Mouse (Mus musculus) T-cell, adult 2 months (primary cell): Measurements from ENCODE around the gene Phospho1.

Source experiments
- DNase-seq: peaks from one replicate; pipeline ENCODE4 v3.0.0; 2022; ENCODE audit warnings: low spot score

Gene Phospho1

GRCm38 (mm10) chr11:95812224-95812623 lies 12.1 kb upstream of the Phospho1 start:
- DNase-seq, result no peak

DNA sequence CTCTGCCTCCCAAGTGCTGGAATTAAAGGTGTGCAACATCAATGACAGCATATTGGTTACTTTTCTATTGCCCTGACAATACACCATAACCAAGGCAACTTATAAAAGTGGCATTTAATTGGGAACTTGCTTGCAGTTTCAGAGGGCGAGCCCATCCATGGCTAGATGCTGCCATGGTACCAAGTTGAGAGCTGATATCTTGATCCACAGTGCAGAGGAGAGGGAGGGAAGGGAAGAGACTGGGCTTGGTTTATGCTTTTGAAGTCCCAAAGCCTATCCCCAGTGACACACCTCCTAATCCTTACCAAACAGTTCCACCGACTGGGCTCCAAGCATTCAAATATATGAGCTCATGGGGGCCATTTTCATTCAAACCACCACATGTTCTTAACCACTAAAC lies 10.2 kb upstream of the Phospho1 start:
- no peak for DNase-seq

- DNase-seq, result no peak
Measured at GRCm38 (mm10) chr11:95814857-95815256, 9.4 kb upstream of the Phospho1 start.

- DNase-seq, result no peak
Measured at GRCm38 (mm10) chr11:95815412-95815811, 8.9 kb upstream of the Phospho1 start.

DNA sequence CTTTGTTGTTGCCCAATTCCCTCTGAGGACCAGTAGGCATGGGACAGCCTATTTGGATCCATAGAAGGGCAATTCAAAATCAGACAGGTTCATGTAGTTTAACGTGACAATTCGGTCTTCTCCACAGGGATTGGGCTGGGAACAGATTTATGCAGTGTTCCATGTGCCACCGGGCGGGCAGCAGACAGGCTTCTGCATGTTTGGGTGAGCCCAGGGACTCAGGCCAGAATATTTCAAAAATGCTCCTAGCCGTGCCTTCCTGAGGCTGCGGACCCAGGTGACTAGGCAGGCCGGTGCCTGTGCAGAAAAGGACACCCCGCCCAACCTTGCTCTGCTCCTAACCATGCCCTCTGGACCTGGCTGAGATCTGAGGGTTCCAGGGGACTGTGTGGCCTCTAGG lies 5.2 kb upstream of the Phospho1 start:
- no peak for DNase-seq

DNA sequence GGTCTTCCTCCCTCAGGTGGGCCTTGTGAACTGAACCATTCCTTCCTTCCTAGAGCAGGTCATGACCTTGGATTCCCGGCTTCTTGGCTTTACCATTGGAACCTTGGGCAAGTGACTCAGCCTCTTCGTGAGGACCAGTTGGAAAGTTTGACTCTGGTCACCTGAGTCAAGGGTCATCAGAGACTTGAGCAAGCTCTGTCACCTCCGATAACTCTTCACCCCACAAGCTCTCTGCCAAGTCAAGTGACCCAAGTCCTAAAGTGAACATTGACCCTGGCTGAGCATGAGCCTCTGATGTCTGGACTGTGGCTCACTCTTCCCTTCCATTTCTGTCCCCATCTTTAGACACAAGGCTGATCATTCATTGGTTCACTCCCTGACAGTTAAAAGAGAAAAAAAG lies 2.8 kb upstream of the Phospho1 start:
- no peak for DNase-seq

GRCm38 (mm10) chr11:95822437-95822836 lies 1.9 kb upstream of the Phospho1 start:
- no peak for DNase-seq

DNA sequence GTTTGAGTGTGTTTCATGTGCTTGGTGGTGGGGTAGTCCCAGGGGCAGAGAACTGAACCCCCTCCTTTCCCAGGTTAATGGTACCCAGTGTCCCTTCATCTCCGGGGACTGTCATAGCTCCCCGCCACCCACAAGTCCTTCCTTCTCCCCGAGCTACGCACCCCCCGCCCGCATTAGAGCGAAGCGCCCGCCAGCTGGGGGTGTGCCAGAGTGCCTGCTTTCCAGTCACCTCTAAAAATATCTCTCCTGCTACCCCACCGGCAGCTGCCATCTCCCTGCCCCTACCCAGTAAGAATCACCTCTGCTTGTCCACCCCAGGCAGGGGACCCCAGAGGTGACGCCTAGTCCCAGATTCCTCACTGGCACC lies 561 bp downstream of the Phospho1 start:
- DNase-seq, result peak; percentile 32

DNA sequence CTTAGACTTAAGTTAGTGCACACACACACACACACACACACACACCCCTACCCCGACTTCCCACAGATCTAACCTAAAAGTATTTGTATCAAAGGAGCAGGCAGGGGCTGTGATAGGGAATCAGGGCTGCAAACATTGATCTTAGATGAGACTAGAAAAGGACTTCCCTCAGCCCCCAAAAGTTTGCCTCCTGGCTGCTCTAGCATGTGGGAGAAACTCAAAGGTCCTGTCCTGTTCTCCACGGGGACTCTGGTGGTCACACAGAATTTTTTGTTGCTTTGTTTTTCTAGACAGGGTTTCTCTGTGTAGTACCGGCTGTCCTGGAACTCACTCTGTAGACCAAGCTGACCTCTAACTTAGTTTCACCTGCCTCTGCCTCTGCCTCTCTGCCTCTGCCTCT lies 1.3 kb downstream of the Phospho1 start:
- DNase-seq, result no peak

DNA sequence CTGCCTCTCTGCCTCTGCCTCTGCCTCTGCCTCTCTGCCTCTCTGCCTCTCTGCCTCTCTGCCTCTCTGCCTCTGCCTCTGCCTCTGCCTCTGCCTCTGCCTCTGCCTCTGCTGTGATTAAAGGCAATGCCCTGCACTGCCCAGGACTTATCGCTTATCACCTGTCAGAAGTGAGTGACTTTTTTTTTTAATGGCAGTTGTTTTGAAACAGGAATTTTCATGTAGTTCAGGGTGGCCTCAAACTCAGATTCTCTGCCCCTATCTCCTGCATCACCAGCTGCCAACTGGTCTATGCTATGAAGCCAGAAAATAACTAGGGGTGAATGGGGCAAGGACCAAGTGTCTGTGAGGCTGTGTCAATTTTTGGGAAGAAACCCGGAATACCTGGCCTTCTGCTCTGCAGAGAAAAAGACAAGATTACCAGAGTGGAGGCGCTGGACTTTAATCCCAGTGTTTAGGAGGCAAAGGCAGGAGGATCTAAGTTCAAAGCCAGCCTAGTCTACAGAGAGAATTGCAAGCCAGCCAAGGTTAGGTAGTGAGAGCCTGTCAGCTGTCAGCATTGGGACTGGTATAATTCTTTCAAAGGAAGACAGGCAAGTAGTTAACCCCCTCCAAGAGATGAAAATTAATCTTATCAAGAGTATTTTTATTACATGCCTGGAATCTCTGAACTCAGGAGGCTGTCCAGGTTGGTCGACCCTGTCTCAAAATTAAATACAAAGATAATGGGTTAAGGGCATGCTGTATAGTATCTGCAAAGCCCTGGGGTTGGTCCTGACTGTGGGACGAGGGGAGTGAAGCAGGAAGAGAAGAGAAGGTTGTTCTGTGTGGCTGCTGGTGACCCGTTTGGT lies 2.2 kb downstream of the Phospho1 start:
- DNase-seq, result no peak

GRCm38 (mm10) chr11:95827168-95827447 lies 2.8 kb downstream of the Phospho1 start:
- DNase-seq, result no peak

GRCm38 (mm10) chr11:95827464-95828085 lies 3.3 kb downstream of the Phospho1 start:
- DNase-seq, result peak; percentile 59

- DNase-seq, result no peak
Measured at GRCm38 (mm10) chr11:95828181-95828964, 4.1 kb downstream of the Phospho1 start.

- DNase-seq, result no peak
Measured at GRCm38 (mm10) chr11:95829526-95830050, 5.3 kb downstream of the Phospho1 start.

DNA sequence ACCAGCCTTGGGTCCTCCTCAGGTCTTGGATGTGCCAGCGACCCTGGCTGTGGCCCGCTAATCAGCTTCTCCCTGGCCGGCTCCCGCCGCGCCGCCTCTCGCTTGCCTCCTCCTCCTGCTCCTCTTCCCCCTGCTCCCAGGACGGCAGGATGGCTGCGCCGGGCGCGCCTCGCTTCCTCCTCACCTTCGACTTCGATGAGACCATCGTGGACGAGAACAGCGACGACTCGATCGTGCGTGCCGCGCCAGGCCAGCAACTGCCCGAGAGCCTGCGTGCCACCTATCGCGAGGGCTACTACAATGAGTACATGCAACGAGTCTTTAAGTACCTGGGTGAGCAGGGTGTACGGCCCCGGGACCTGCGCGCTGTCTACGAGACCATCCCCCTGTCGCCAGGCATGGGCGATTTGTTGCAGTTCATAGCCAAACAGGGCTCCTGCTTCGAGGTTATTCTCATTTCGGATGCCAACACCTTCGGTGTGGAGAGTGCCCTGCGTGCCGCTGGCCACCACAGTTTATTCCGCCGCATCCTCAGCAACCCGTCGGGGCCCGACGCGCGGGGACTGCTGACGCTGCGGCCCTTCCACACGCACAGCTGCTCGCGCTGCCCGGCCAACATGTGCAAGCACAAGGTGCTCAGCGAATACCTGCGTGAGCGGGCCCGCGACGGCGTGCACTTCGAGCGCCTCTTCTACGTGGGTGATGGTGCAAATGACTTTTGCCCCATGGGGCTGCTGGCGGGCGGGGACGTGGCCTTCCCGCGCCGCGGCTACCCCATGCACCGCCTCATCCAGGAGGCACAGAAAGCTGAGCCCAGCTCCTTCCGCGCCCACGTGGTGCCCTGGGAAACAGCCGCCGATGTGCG lies 6.3 kb downstream of the Phospho1 start:
- DNase-seq, result peak; percentile 30

GRCm38 (mm10) chr11:95831276-95831619 lies 6.9 kb downstream of the Phospho1 start:
- DNase-seq, result no peak

- no peak for DNase-seq
Measured at GRCm38 (mm10) chr11:95831641-95832040, 7.3 kb downstream of the Phospho1 start.

GRCm38 (mm10) chr11:95832129-95833005 lies 8.1 kb downstream of the Phospho1 start:
- DNase-seq, result no peak

DNA sequence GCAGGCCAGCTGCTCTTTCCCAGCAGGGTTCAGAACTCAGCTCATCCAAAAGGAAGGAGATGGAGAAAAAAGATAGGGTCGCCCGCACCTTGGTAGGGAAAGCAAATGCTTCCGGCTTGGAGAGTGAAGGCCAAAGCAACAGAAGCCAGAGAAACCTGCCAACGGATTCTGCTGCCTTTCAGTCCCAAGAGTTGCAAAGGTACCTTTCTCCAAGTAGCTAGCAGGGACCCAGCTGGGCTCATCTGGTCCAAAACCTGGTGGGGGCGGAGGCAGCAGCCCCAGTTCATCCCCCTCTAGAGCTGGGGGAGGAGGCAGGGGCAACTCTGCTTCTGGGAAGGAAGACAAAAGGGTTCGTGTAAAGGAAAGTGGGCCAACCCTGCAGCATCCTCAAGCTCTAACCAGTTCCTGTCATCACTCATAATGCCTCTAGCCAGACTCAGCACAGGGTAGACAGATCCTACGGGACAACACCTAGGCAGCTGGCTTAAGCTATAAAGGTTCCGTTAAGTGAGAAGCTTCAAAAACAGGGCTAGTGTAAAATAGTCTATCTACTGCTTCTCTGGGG lies 8.8 kb downstream of the Phospho1 start:
- no peak for DNase-seq

GRCm38 (mm10) chr11:95833631-95834142 lies 9.4 kb downstream of the Phospho1 start:
- no peak for DNase-seq
